Mouse (Mus musculus) frontal cortex, postnatal 36 days (tissue): ENCODE data around the gene Pidd1.

Experiments
- DNase-seq, 2 experiments: peaks; one replicate each; pipeline ENCODE4 v3.0.0; 2022; ENCODE audit warnings: low spot score in 2 of 2

The Pidd1 gene

DNA sequence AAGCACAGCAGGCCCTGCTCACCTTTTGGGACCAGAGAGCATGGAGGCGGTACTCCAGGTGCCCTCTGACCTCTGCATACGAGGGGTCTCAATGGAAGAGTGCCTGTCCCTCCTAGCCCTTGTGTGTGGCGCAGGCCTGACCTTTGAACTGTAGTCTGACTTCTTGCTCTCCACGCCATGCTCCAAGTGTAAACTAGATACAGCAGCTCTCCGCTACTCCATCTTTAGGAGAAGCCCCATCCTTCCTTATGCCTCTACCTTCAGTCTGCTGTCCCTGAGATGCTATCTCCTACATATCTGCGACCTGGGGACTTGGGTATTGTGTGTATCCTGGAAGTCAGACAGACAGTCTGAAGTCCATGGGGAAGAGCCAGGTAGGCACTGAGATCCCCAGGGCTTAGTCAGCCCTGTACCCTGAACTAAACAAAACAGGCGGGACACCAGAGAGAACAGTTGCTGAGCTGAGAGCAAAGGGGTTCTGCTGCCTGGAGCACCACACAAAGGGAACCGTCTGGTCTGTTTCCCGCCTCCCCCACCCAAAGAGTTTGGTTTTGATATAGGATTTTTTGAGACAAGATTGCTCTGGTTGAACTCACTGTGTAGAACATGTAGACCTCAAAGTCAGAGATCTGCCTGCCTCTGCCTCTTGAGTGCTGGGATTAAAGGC lies 7.8 kb downstream of the Pidd1 start:
- no peak for DNase-seq

- DNase-seq, result peak in 1 of 2 experiments; percentile 52
Measured at GRCm38 (mm10) chr7:141435129-141435855, 8.5 kb downstream of the Pidd1 start.

- peak; percentile 70 to 80 for DNase-seq
Measured at GRCm38 (mm10) chr7:141434464-141434863, 9.4 kb downstream of the Pidd1 start.

DNA sequence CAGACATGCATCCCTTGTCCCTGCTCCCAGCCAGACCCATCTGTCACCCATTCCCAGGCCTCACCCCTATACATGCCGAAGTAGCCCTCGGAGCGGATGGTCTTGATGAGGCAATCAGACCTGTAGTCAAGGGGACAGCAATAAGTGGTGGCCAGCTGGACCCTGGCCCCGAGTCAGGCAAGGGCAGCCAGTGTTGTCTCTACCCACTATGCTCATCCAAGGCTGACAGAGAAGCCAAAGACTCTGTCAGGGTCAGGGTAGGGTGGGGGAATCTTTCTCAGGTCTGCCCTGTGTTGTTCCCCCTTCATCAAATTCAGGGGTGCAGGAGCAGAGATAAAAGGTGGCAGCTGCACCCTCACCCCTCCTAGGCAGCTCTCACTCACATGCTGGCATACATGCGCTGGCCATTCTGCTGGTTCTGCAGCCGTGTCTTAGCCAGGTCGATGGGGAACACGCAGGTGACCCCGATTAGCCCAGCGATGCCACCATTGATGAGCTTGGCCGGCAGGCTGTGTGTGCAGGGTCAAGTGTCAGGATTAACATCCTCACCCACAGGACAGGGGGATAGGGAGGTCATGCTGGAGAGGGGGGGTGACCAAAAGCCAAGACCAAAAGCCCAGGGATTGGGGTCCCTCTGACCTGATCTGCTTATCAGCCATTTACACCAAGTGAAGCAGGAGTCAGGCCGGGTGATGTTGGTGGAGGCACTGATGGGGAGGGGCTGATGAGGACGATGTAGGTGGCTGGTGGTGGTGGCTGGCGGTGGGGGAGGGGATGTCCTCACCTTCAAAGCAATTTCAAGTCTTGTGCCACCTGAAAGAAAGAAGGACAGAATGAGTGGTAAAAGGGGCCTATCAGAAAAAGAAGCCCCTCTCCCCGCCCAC lies 10.1 kb downstream of the Pidd1 start:
- no peak for DNase-seq

GRCm38 (mm10) chr7:141432741-141433516 lies 10.9 kb downstream of the Pidd1 start:
- no peak for DNase-seq

GRCm38 (mm10) chr7:141432186-141432611 lies 11.6 kb downstream of the Pidd1 start:
- DNase-seq, result no peak

DNA sequence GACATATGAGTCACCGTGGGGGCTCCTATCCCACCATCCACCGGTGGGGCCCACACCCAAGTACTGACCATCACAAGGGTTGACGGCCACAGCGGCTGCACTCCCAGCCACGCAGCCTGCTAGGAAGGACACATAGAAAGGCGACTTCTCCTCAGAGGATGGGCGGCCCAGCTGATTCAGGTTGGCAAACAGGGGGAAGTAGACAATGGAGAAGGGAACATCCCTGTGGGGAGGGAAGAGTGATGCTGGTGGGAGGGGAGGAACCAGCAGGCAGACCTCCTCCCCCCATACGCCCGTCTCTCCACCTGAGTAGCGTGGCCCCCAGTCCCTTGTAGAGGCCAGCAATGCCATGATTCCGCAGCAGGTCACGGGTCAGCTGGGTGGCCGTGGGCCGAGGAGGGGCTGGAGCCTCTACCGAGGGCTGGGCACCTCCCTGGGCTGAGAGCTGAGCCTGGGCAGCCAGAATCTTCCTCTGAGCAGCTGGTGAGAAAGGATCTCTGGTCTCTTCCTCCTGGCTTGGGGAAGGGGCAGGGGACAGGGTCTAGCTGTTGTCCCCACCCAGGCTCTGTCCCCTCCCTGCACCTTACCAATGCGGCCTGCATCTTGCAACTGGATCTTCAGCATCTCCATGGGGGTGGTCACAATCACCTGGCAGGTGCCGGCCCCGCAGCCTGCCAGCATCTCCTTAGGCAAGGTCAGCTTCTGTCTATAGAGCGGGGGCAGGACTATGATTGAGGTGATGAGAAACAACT lies 12.2 kb downstream of the Pidd1 start:
- no peak for DNase-seq

GRCm38 (mm10) chr7:141430585-141431240 lies 13.1 kb downstream of the Pidd1 start:
- DNase-seq, result no peak

- no peak for DNase-seq
Measured at GRCm38 (mm10) chr7:141429840-141430584, 13.8 kb downstream of the Pidd1 start.

- peak; percentile 92 to 93 for DNase-seq
Measured at GRCm38 (mm10) chr7:141429310-141429709, 14.5 kb downstream of the Pidd1 start, which contains the start of gene Cend1. Gene Cend1 (minus strand): TSS chr7:141429491.

- no peak for DNase-seq
Measured at GRCm38 (mm10) chr7:141428701-141429100, 15.1 kb downstream of the Pidd1 start.

DNA sequence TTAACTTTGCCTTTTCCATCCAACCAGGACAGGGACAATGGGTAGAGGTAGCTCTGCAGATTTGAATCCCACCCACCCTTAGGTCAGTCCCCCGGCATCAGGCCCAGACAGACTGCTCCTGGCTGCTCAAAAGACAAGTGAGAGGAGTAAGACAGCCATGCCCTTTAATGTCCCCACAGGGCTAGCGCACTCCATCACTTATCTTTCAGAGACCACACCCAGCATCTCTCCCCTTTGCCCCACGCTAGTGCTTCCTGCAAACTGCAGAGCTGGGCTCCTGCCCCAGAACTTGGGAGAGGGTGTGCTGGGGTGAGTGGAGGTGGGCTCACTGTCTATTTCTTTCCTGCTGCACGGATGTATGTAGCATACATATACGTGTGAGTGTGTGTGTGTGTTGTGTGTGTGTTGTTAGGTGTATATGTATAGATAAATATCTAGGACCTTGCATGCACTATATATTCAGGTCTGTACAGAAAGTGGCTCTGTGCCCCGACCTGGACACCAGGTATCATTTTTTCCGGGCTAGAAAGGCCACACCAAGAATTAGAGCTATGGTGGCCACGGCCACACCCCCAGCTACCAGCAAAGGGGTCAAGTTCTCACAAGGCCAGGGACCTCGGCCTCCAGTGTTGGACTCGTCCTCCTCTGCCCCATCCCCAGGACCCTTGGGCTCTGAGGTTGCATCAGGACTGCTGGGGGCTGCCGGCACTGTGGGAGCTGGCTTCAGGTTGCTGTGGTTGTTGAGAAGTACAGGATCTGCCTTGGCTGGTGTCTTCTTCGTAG lies 16.7 kb downstream of the Pidd1 start:
- no peak for DNase-seq

DNA sequence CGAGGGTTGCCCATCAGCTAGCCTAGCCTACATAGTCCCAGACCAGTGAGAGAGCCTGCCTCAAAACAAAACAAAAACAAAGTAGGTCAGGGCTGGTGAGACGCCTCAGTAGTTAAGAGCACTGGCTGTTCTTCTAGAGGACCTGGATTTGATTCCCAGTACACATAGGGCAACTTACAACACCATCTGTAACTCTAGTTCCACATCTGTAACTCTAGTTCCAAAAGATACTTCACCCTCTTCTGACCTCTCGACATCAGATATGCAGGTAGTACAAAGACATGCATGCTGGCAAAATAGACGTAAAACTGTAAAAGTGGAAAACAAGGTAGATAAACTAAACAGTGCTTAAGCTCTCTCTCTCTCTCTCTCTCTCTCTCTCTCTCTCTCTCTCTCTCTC lies 20.0 kb downstream of the Pidd1 start:
- DNase-seq, result no peak

DNA sequence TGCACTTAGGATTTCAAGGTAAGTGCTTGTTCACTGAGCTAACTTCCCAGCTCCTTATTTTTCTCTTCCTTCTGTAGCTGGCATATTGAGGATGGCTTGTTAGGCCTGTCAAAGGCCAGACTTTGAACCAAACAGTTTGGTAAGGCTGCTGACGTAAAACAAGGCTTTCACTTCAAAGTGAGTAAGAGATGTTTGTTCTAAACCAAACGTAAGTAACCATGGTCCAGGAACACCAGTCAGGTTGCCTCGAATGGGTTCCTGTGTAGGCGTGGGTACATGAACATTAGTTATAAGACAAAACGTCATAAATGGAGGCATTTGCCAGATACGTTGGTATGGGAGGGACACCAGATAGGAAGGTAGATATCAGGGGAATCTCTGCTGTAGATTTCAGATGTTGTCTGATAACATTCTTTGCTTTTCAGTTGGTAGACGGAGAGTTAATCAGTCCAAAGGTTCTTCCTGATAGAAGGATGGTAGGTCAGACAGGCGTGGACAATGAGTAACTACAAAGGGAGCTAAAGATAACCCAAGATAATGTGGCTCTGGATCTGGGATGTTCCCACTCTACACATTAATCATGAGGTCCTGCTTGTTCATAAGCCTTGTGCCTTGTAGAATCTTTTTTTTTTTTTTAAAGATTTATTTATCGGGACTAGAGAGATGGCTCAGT lies 23.7 kb downstream of the Pidd1 start:
- no peak for DNase-seq

GRCm38 (mm10) chr7:141418970-141419369 lies 24.9 kb downstream of the Pidd1 start:
- DNase-seq, result no peak

DNA sequence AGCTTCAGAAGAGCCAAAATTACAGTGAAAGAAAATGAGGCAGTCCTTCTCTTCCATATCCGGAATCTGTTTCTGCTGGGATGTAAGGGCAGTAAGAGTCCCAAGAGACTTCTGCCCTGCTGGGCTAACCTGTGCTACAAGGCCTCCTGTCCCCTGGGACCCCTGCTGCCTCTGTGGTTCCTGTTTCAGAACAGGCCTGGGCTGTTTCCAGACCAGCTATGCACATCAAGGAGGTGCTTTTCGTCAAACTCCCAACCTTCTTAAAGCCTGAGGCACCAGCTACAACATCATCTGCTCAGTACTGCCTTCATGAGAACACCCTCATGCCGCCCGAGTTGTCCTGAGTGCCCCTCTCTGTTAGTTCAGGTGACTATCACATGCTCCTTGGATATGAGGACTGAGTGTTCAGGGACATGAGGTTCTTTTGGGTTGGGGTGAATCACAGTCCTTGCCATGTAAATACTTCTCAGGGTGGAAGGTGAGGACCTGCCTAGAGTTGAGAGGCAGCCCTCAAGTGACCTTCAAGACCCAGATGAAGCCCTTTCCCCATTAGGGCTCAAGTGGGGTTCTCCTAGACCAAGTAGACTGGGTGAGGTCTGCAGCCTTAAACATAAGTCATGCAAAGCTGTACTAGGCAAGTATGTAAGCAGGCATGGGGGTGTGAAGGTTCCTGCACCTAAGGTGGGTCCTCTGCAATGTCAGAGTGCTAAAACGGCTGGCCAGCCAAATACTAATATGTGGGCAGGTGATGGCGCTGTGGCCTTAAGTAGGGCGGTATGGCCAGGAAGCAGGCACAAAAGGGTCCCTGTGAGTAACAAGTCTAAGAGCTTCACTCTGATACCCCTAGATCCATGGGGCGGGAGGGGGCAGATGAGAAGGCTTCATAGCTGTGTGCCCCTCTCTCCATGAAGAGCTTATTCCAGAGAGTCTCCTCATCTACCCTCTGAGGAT lies 25.8 kb downstream of the Pidd1 start:
- DNase-seq, result no peak
